Comparison of ENCODE assay signal across 33 mouse cellular contexts in genomic region chr3:50899830-50900350, GRCm38 (mm10).
DNase-seq lines count a peak whose midpoint lies in the region; ATAC-seq lines count a peak whose summit lies in the region.
"Had no signal": no experiment of that assay in that cellular context is flagged by ENCODE, and none has a peak within 500 bp of the region (broad histone marks: within the 10 kb centered on the region; RNA-seq: fewer than 3 reads in every experiment).

No protein-coding gene starts in this region.

- H3K27me3 ChIP-seq in heart, embryonic 14.5 days (ENCODE audit: control insufficient read depth, insufficient read depth, low read length), result no peaks in the 10 kb centered on the region
- H3K27me3 ChIP-seq in heart, embryonic 10.5 days (ENCODE audit: insufficient read depth, poor library complexity, severe bottlenecking), result peaks cover 3% of the 10 kb centered on the region; the same call in 1 of the 2 replicates
- H3K27me3 ChIP-seq: CH12.LX; embryonic facial prominence, embryonic 13.5 days; forebrain, embryonic 15.5 days; hindbrain, embryonic 15.5 days; megakaryocyte, embryonic 14.5 days; neural tube, embryonic 13.5 days had no signal

- peak overlapping the region in 1 of 2 experiments; percentile 6; a peak in 1 of 4 replicates for H3K27ac ChIP-seq in heart, embryonic 14.5 days (replicated peaks in 1 of 2; ENCODE audit: control insufficient read depth in 1 of 2, insufficient read depth in 1 of 2, low read depth in 2 of 2, low read length in 2 of 2)
- H3K27ac ChIP-seq in heart, embryonic 10.5 days, result no peak overlapping the region
- H3K27ac ChIP-seq: embryonic facial prominence, embryonic 13.5 days; forebrain, embryonic 10.5 days; forebrain, embryonic 15.5 days; hindbrain, embryonic 10.5 days; hindbrain, embryonic 15.5 days; left cerebral cortex, adult 2 months; liver, embryonic 13.5 days; midbrain, embryonic 12.5 days; neural tube, embryonic 13.5 days; stomach, postnatal 0 days had no signal

- ATAC-seq in heart, embryonic 14.5 days (ENCODE audit: insufficient number of reproducible peaks, insufficient read depth, low FRiP score, low read depth), result 0 out of 2 replicates have a peak, but pooled peaks have one; percentile 47
- ATAC-seq: activated CD4-positive, CD25-positive, alpha-beta regulatory T cell, adult 4 months; forebrain, embryonic 15.5 days; inflammation-experienced regulatory T-cells, adult 6 months; lung, postnatal 0 days had no signal

- no peaks in the 10 kb centered on the region for H3K36me3 ChIP-seq in heart, embryonic 14.5 days (ENCODE audit: control insufficient read depth, insufficient read depth, low read length)
- H3K36me3 ChIP-seq in heart, embryonic 10.5 days, result no peaks in the 10 kb centered on the region
- H3K36me3 ChIP-seq: embryonic facial prominence, embryonic 13.5 days; forebrain, embryonic 10.5 days; forebrain, embryonic 15.5 days; hindbrain, embryonic 10.5 days; hindbrain, embryonic 15.5 days; liver, embryonic 13.5 days; midbrain, embryonic 12.5 days; neural tube, embryonic 13.5 days had no signal

- DNase-seq in adrenal gland, postnatal 10 days, result peak; percentile 6
- no peak for DNase-seq in adrenal gland, postnatal 14 days
- DNase-seq in heart, postnatal 25 days (ENCODE audit: low spot score), result no peak
- peak; percentile 15 for DNase-seq in heart, postnatal 4 days
- no peak for DNase-seq in heart, embryonic 10.5 days (ENCODE audit: low spot score)
- DNase-seq in urinary bladder, adult 2 months (ENCODE audit: low spot score), result no peak
- no peak for DNase-seq in embryo, embryonic 10.5 days (ENCODE audit: low spot score)
- DNase-seq: adrenal gland, adult 2 months; gastrocnemius, postnatal 25 days; heart, adult 11 months; kidney, adult 11 months; kidney, postnatal 14 days; liver, embryonic 13.5 days; lung, adult 18-20 months; lung, postnatal 4 days; right cerebral cortex, postnatal 4 days; thymus, adult 18-20 months; thymus, postnatal 25 days had no signal

- WGBS in heart, embryonic 14.5 days, result 52% methylated on average over 7 of the region's 7 CpGs
- WGBS in heart, embryonic 10.5 days, result 82% methylated on average over 7 of the region's 7 CpGs

- H3K4me1 ChIP-seq in heart, embryonic 14.5 days (ENCODE audit: control insufficient read depth in 2 of 2, insufficient read depth in 2 of 2, low read length in 2 of 2), result 0 out of 4 replicates have a peak, but pooled peaks cover 0 to 4% of the 10 kb centered on the region in 2 experiments
- H3K4me1 ChIP-seq in heart, embryonic 10.5 days, result peaks cover 5% of the 10 kb centered on the region
- H3K4me1 ChIP-seq: liver, embryonic 13.5 days; megakaryocyte, embryonic 14.5 days had no signal

- no peaks in the 10 kb centered on the region for H3K9me3 ChIP-seq in heart, embryonic 14.5 days (ENCODE audit: control insufficient read depth, low read length)
- no peaks in the 10 kb centered on the region for H3K9me3 ChIP-seq in heart, embryonic 10.5 days
- H3K9me3 ChIP-seq: embryonic facial prominence, embryonic 13.5 days; forebrain, embryonic 10.5 days; forebrain, embryonic 15.5 days; hindbrain, embryonic 15.5 days; liver, embryonic 13.5 days; megakaryocyte, embryonic 14.5 days; midbrain, embryonic 12.5 days; neural tube, embryonic 13.5 days had no signal

- intact Hi-C loops in heart, postnatal 25 days (cut with DNase I), result loop anchor here (10.0 kb wide), 1 partner anchor 275 kb away; no protein-coding TSS in a partner anchor

- H3K4me2 ChIP-seq in heart, embryonic 14.5 days (ENCODE audit: low read length), result no peak overlapping the region
- H3K4me2 ChIP-seq: embryonic facial prominence, embryonic 13.5 days; forebrain, embryonic 15.5 days; hindbrain, embryonic 15.5 days; liver, embryonic 13.5 days; midbrain, embryonic 12.5 days; neural tube, embryonic 13.5 days had no signal

- no peak overlapping the region for H3K9ac ChIP-seq in heart, embryonic 14.5 days (ENCODE audit: low read length)
- H3K9ac ChIP-seq: embryonic facial prominence, embryonic 13.5 days; forebrain, embryonic 15.5 days; hindbrain, embryonic 15.5 days; liver, embryonic 13.5 days; midbrain, embryonic 12.5 days; neural tube, embryonic 13.5 days had no signal

- no peak overlapping the region for H3K4me3 ChIP-seq in heart, embryonic 14.5 days (ENCODE audit: control insufficient read depth in 1 of 2, insufficient read depth in 1 of 2, low read depth in 1 of 2, low read length in 2 of 2)
- H3K4me3 ChIP-seq in heart, embryonic 10.5 days, result no peak overlapping the region
- H3K4me3 ChIP-seq: embryonic facial prominence, embryonic 13.5 days; forebrain, embryonic 10.5 days; forebrain, embryonic 15.5 days; hindbrain, embryonic 10.5 days; hindbrain, embryonic 15.5 days; left cerebral cortex, adult 2 months; liver, embryonic 13.5 days; midbrain, embryonic 12.5 days; neural tube, embryonic 13.5 days had no signal

Comparison
In these comparisons a context has a peak if more than half of its experiments do, and no peak if none do; other contexts are left out.
1. DNase-seq: peak in adrenal gland, postnatal 10 days (single experiment) and heart, postnatal 4 days (single experiment); none in adrenal gland, postnatal 14 days (single experiment), heart, postnatal 25 days (single experiment), heart, embryonic 10.5 days (single experiment), urinary bladder, adult 2 months (single experiment) and embryo, embryonic 10.5 days (single experiment).